Mouse (Mus musculus): ENCODE measurements around the gene Serpina10. TPM values are rescaled to one million over a fixed set of nuclear protein-coding genes. Genes with fewer than 3 reads are reported as not detected.
"Not testable (repeated sequence)": the region's sequence is repeated elsewhere in the genome, so short reads cannot be mapped to it uniquely, and the experiment has no call there.

Gene Serpina10
- total RNA-seq, 2 experiments from 2014 or later: not detected

- no peak for DNase-seq (ENCODE audit: low spot score in 2 of 2)
- intact Hi-C loops (cut with DNase I): no loop called here
Observed at GRCm38 (mm10) chr12:103634430-103634829, 3.2 kb upstream of the Serpina10 start.

DNA sequence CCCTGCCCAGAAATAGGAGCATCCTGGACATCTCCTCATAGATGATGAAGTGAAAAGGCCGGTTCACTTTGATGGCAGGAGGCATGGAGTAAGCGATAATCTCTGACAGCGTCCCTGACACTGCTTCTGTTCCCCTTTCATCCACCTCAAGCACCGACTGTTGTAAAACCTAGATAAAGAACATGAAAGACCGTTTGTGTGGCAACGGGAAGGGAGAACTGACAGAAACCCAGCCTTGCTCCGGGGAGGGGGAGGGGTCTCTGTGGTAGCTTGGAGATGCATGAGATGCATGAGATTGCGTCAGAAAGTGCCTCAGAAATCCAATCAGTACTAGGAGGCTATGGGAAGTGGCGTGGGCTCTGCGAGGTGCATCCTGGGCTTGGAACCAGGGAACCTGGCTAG is 14.4 kb downstream of the Serpina10 start:
- DNase-seq (ENCODE audit: low spot score in 2 of 2): no peak
- intact Hi-C loops (cut with DNase I): no loop called here

- intact Hi-C loops (cut with DNase I): no loop called here
- no peak for DNase-seq (ENCODE audit: low spot score in 2 of 2)
Observed at GRCm38 (mm10) chr12:103615734-103616133, 15.5 kb downstream of the Serpina10 start.

DNA sequence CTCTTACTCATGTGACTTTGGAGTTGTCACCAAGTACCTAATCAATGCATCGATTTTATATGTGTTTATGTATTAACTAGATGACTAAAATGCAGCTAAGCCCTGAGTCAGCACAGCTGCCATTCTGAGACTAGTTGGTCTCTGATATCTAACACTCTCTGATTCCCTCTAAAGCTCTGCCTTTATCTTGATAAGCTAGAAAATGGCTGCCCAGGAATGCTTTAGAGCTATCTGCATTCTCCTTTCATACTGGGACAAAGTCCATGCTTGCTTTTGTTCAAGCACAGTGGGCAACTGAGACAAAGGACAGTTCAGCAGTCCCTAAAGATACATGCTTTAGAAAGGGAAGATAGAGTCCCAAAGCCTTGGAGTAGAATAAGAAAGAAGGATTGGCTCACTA is 16.1 kb downstream of the Serpina10 start:
- intact Hi-C loops (cut with DNase I): no loop called here
- DNase-seq (ENCODE audit: low spot score in 2 of 2): no peak

- intact Hi-C loops (cut with DNase I): no loop called here
- DNase-seq (ENCODE audit: low spot score in 2 of 2): no peak
Observed at GRCm38 (mm10) chr12:103601839-103602238, 29.4 kb downstream of the Serpina10 start.

DNA sequence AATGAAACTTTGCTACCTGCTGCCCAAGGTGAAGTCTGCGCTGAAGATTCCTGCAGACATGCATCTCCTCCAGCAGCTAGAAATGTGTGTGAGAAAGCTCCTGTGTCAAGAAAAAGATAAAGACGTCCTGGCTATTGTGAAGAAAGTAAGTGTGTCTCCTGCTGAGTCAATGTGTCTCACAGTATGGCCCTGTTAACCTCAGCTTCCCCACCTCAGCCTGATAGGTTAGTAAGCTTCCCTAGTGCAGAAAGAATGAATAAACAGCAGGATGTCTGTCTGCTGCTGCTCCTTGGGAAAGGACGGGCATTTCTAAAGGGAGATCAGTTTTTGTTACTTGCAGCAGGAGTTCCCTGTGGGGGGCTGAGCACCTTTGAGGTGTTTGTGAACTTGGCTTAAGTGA is 30.9 kb downstream of the Serpina10 start:
- no peak for DNase-seq (ENCODE audit: low spot score in 2 of 2)
- intact Hi-C loops (cut with DNase I): no loop called here

DNA sequence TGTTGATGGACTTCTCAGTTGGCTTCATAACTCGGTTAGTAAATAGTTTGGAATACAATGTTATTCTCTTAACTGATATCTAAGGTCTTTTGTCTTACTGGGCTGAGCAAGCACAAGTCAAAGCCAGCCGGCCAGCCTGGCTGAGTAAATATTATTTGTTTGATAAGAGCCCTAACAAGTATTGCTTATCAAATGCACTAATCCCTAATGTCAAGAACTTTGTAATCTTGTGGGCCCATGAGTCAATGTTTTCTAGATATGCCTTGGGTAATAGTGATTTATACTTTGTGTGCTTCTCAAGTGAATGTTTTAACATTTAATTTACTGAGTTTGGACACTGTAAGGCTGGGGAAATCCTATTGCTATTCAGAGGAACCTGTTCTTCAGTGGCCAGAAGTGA is 32.8 kb downstream of the Serpina10 start:
- DNase-seq (ENCODE audit: low spot score in 2 of 2): no peak
- intact Hi-C loops (cut with DNase I): no loop called here

GRCm38 (mm10) chr12:103583771-103584170 is 47.5 kb downstream of the Serpina10 start:
- intact Hi-C loops (cut with DNase I): no loop called here
- DNase-seq (ENCODE audit: low spot score in 2 of 2): no peak

GRCm38 (mm10) chr12:103578148-103578547 is 53.1 kb downstream of the Serpina10 start:
- intact Hi-C loops (cut with DNase I); DNase-seq (ENCODE audit: low spot score in 2 of 2): not testable (repeated sequence)

DNA sequence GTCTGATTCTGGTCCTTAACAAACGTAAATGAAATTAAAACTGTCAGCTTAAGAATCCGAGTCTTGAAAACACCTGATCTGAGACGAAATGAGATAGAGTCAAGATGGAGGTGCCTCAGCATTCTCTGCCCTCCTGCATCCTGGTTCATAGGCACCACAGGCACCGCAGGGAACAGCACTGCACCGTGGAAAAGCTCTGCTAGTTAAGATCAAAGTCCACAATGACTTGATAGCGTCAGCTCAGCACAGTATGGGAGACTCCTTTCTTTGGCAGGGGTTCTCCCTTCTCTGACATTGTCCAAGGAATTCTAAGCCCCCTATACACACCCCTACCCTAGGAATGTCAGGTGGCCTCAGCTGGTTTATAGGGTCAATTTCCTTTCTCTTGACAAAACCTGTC is 61.6 kb downstream of the Serpina10 start:
- DNase-seq (ENCODE audit: low spot score in 2 of 2): no peak
- intact Hi-C loops (cut with DNase I): loop anchor here (5.0 kb wide), 1 partner anchor 72 kb away; no protein-coding TSS in a partner anchor

- no peak for DNase-seq (ENCODE audit: low spot score in 2 of 2)
- intact Hi-C loops (cut with DNase I): loop anchor here (5.0 kb wide), 1 partner anchor 70 kb away; no protein-coding TSS in a partner anchor
Observed at GRCm38 (mm10) chr12:103567129-103567528, 64.1 kb downstream of the Serpina10 start.

GRCm38 (mm10) chr12:103565151-103565550 is 66.1 kb downstream of the Serpina10 start:
- intact Hi-C loops (cut with DNase I): loop anchor here (5.0 kb wide), 1 partner anchor 68 kb away; no protein-coding TSS in a partner anchor
- DNase-seq (ENCODE audit: low spot score in 2 of 2): no peak

Other genes with a start within 250 kb of the Serpina10 start
- 10 to 100 TPM; 31.1 to 38.6 TPM for gene Otub2, start 242.8 kb downstream of the Serpina10 start, total RNA-seq (2021)
- gene 9330161L09Rik, start 223.6 kb downstream of the Serpina10 start, total RNA-seq (2021): 1 to 10 TPM; 2.1 to 2.8 TPM
- 100 to 1,000 TPM; 209 to 229 TPM for gene Ddx24, start 205.6 kb downstream of the Serpina10 start, total RNA-seq (2021)
- gene Ifi27, start 197.2 kb downstream of the Serpina10 start, total RNA-seq (2021): 10 to 100 TPM; 59.2 to 69.4 TPM
- gene Ifi27l2a, start 187.8 kb downstream of the Serpina10 start, total RNA-seq (2021): 1 to 10 TPM; 1.1 to 4.1 TPM
- gene Ifi27l2b, start 174.2 kb downstream of the Serpina10 start, total RNA-seq (2021): not detected
- gene Ppp4r4, start 99.2 kb downstream of the Serpina10 start, total RNA-seq (2021): 10 to 100 TPM; 23.4 to 25.1 TPM
- gene Serpina6, start 25.8 kb upstream of the Serpina10 start, total RNA-seq (2021): not detected
- not detected for gene Serpina16, start 44.7 kb upstream of the Serpina10 start, total RNA-seq (2021)
- gene Serpina1f, start 64.1 kb upstream of the Serpina10 start, total RNA-seq (2021): not detected
- gene Serpina1d, start 142.1 kb upstream of the Serpina10 start, total RNA-seq (2021): not detected
- not detected for gene Serpina1b, start 198.9 kb upstream of the Serpina10 start, total RNA-seq (2021)
- gene Serpina1a, start 232.1 kb upstream of the Serpina10 start, total RNA-seq (2021): not detected

Data from left cerebral cortex, postnatal 36 days (tissue).